Mouse (Mus musculus) spleen, adult 2 months (tissue): ENCODE measurements around the gene Asphd2.

ENCODE experiments used
- CTCF ChIP-seq: fragments of 200-500 bp; IDR thresholded peaks from 2 replicates; pipeline ENCODE4 v1.5.1; 2011; ENCODE audit warnings: mild to moderate bottlenecking, inconsistent platforms; ENCODE audit not compliant: insufficient read depth, insufficient read length, insufficient replicate concordance; ENCODE audit errors: extremely low read depth
- POLR2A ChIP-seq: fragments of 200-500 bp; IDR thresholded peaks from 2 replicates; pipeline ENCODE4 v1.6.1; 2011; ENCODE audit warnings: low read depth, low read length, inconsistent platforms

DNA sequence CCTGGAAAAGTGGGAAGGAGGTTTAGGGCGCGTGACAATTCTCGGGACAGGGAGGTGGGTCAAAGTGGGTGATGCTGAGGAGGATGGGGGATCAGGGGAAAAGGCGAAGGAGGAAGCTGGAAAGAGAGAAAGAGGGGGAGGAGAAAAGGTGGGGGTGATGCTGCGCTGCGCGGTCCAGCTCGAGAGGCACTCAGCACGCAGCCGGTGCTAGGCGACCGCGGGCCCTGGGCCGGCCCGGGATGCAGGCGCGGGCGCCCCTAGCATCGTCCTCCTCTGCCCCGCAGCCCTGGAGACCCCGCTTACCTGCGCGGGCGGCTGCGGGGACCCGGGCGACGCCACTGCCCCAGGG, 277 bp downstream of the Asphd2 start:
- TF ChIP-seq CTCF = no peak
- TF ChIP-seq POLR2A = no peak
